Mouse (Mus musculus): ENCODE measurements at regions not wholly inside any gene's neighbourhood (a gene's known extent, or its start where the extent isn't known, plus 50 kb on each side); places are given as distances from the start of the nearest gene placed in this dataset.
A peak's percentile ranks its signal among the peaks of the same experiment; 100 is the strongest.

GRCm38 (mm10) chr14:91889141-91889631 is 2001.3 kb downstream of the Pcdh9 start:
- WGBS, result 87% methylated on average over 9 of the region's 9 CpGs
- no peak overlapping the region for H3K27ac ChIP-seq (replicated peaks; ENCODE audit: low read depth, low read length)
- no peak overlapping the region for H3K9ac ChIP-seq (ENCODE audit: low read depth, low read length, severe bottlenecking)
- ATAC-seq (ENCODE audit: low FRiP score, low read depth) (no peak), DNase-seq (ENCODE audit: low spot score) (no peak)
- H3K4me3 ChIP-seq (replicated peaks; ENCODE audit: low read length), result no peak overlapping the region
- H3K9me3 ChIP-seq (ENCODE audit: control insufficient read depth, low read length), result no peaks in the 10 kb centered on the region
- H3K27me3 ChIP-seq (ENCODE audit: control insufficient read depth, insufficient read depth, low read length), result no peaks in the 10 kb centered on the region
- H3K4me1 ChIP-seq (ENCODE audit: control insufficient read depth, insufficient read depth, low read length), result no peaks in the 10 kb centered on the region
- no peak for TF ChIP-seq POLR2A (IDR thresholded peaks at IDR 0.05; ENCODE audit: borderline replicate concordance, extremely low read depth, insufficient read depth, insufficient read length)
- H3K36me3 ChIP-seq (ENCODE audit: control insufficient read depth, insufficient read depth, low read length), result no peaks in the 10 kb centered on the region
- no peak overlapping the region for H3K4me2 ChIP-seq (replicated peaks; ENCODE audit: low read depth, low read length, severe bottlenecking)

DNA sequence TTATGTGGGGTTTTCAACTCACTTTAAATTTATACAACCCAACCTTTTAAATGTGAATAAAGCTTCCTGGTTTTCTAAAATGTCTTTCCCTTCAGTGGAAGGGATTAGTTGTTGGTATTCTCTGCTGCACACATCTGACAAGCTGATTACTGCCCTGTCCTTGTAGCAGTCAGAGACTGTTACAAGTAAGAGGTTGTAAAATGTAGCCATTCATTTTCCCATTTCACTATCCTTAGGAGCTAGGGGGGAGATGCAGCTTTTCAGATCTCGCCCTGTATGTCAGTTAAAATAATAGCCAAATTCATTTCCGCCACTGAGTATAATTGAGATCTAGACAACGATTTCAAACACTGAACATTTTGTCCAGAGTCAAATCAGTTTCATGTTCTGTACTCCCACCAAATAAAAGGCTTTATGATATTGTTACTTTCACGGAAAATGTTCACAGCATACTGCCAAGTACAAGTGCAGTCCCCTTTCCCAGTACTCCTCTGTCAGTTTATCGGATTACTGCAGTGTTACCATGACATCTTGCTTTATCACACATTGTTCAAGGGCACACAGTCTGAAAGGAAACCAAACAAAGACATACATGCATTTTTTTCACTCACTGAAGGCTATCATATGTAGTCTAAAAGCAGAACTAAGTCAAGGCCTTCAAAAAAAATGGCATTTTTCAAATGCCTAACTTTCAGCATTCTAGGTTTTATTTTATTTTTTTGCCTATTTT is 2024.4 kb downstream of the Pcdh9 start:
- no peaks in the 10 kb centered on the region for H3K36me3 ChIP-seq (ENCODE audit: control insufficient read depth, insufficient read depth, low read length)
- H3K27me3 ChIP-seq (ENCODE audit: control insufficient read depth, insufficient read depth, low read length), result no peaks in the 10 kb centered on the region
- no peak overlapping the region for H3K4me2 ChIP-seq (replicated peaks; ENCODE audit: low read depth, low read length, severe bottlenecking)
- TF ChIP-seq POLR2A (IDR thresholded peaks at IDR 0.05; ENCODE audit: borderline replicate concordance, extremely low read depth, insufficient read depth, insufficient read length), result no peak
- no peak overlapping the region for H3K4me3 ChIP-seq (replicated peaks; ENCODE audit: low read length)
- ATAC-seq (ENCODE audit: low FRiP score, low read depth) (no peak), DNase-seq (ENCODE audit: low spot score) (no peak)
- WGBS, result 74% methylated on average over 5 of the region's 5 CpGs
- no peaks in the 10 kb centered on the region for H3K9me3 ChIP-seq (ENCODE audit: control insufficient read depth, low read length)
- H3K27ac ChIP-seq (replicated peaks; ENCODE audit: low read depth, low read length), result no peak overlapping the region
- H3K4me1 ChIP-seq (ENCODE audit: control insufficient read depth, insufficient read depth, low read length), result no peaks in the 10 kb centered on the region
- H3K9ac ChIP-seq (ENCODE audit: low read depth, low read length, severe bottlenecking), result no peak overlapping the region

DNA sequence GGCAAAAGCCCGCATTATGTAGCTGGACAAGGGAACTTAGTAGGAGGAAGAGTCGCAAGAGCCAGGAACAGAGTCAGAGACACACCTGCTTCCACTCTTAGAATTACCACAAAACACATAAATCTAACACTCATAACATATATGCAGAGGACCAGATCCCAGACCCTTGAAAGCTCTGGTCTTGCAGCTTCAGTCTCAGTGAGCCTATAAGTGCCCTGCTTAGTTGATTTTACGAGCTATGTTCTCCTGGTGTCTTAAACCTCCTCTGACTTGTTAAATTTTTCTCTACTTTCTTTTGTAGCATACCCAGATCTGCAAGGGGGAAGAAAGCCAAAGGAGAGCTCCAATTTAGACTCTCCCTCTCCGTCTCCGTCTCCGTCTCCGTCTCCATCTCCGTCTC is 2038.2 kb downstream of the Pcdh9 start:
- no peak for TF ChIP-seq POLR2A (IDR thresholded peaks at IDR 0.05; ENCODE audit: borderline replicate concordance, extremely low read depth, insufficient read depth, insufficient read length)
- Histone ChIP-seq H3K36me3 (ENCODE audit: control insufficient read depth, insufficient read depth, low read length) (no peaks in the 10 kb centered on the region), H3K9me3 (ENCODE audit: control insufficient read depth, low read length) (no peaks in the 10 kb centered on the region), H3K27me3 (ENCODE audit: control insufficient read depth, insufficient read depth, low read length) (no peaks in the 10 kb centered on the region), H3K4me3 (replicated peaks; ENCODE audit: low read length) (no peak overlapping the region), H3K4me2 (replicated peaks; ENCODE audit: low read depth, low read length, severe bottlenecking) (no peak overlapping the region), H3K4me1 (ENCODE audit: control insufficient read depth, insufficient read depth, low read length) (no peaks in the 10 kb centered on the region), H3K27ac (replicated peaks; ENCODE audit: low read depth, low read length) (no peak overlapping the region), H3K9ac (ENCODE audit: low read depth, low read length, severe bottlenecking) (no peak overlapping the region)
- WGBS, result 39% methylated on average over 8 of the region's 8 CpGs
- ATAC-seq (ENCODE audit: low FRiP score, low read depth), result peak; percentile 72
- DNase-seq (ENCODE audit: low spot score), result peak; percentile 10

All from limb, embryonic 14.5 days (tissue).